Mouse (Mus musculus) liver, embryonic 11.5 days (tissue): Measurements from ENCODE around the gene Slc6a6. TPM values are rescaled to one million over a fixed set of nuclear protein-coding genes. Genes with fewer than 3 reads are reported as not detected.

Experiments
- ATAC-seq: fragments of 200-750 bp; cut with Nextera tagmentation; replicated peaks from 2 replicates; pipeline ENCODE4 v1.8.0; 2017; ENCODE audit warnings: moderate number of reproducible peaks, mild to moderate bottlenecking, moderate TSS enrichment, moderate library complexity; ENCODE audit not compliant: low FRiP score
- DNase-seq: peaks from one replicate; pipeline ENCODE4 v3.0.0-alpha.2; 2017; ENCODE audit warnings: low spot score
- H3K27ac ChIP-seq: fragments of 300-500 bp; sonication (generic); 2 replicates; pipeline ENCODE4 v1.5.1; 2014; ENCODE audit warnings: mild to moderate bottlenecking, low read depth, low read length, control low read depth
- H3K27me3 ChIP-seq: fragments of 300-500 bp; sonication (generic); replicated peaks from 2 replicates; pipeline ENCODE4 v1.6.1; 2014; ENCODE audit warnings: low read length, mixed read lengths; ENCODE audit not compliant: control insufficient read depth, insufficient read depth
- H3K36me3 ChIP-seq: fragments of 300-500 bp; sonication (generic); 2 replicates; pipeline ENCODE4 v1.6.1; 2014; ENCODE audit warnings: mild to moderate bottlenecking, low read length, moderate library complexity, mixed read lengths; ENCODE audit not compliant: control insufficient read depth, insufficient read depth
- H3K4me1 ChIP-seq: fragments of 300-500 bp; sonication (generic); replicated peaks from 2 replicates; pipeline ENCODE4 v1.6.1; 2014; ENCODE audit warnings: low read length, mixed read lengths; ENCODE audit not compliant: control insufficient read depth, insufficient read depth
- H3K4me2 ChIP-seq: fragments of 300-500 bp; sonication (generic); 2 replicates; pipeline ENCODE4 v1.6.1; 2014; ENCODE audit warnings: mild to moderate bottlenecking, control low read depth, moderate library complexity
- H3K4me3 ChIP-seq: fragments of 300-500 bp; sonication (generic); 2 replicates; pipeline ENCODE4 v1.5.1; 2014; ENCODE audit warnings: low read depth, low read length, control low read depth
- H3K9ac ChIP-seq: fragments of 300-500 bp; sonication (generic); 2 replicates; pipeline ENCODE4 v1.6.1; 2014; ENCODE audit warnings: low read depth, low read length, control low read depth
- H3K9me3 ChIP-seq: fragments of 300-500 bp; sonication (generic); 2 replicates; pipeline ENCODE4 v1.6.1; 2016; ENCODE audit warnings: low read length, inconsistent platforms, mixed read lengths; ENCODE audit not compliant: control insufficient read depth
- WGBS: fragments of 180-500 bp; shearing (Covaris S2); extraction: QIAGEN DNeasy Blood & Tissue Kit; methylation state at CpG from one replicate; pipeline ENCODE4 v1.1.7; 2014; 5-methylcytosine and 5-hydroxymethylcytosine counted together
- polyA plus RNA-seq: library from polyadenylated mRNA; unstranded; fragments of >200 nt; fragmentation: Nextera tagmentation; extraction: Ambion mirVana; gene quantifications from 2 replicates; pipeline ENCODE4 v1.2.1, GENCODE M21; 2014

Slc6a6 gene
- polyA plus RNA-seq, 1 experiment from 2014 or later: 33.2 TPM

DNA sequence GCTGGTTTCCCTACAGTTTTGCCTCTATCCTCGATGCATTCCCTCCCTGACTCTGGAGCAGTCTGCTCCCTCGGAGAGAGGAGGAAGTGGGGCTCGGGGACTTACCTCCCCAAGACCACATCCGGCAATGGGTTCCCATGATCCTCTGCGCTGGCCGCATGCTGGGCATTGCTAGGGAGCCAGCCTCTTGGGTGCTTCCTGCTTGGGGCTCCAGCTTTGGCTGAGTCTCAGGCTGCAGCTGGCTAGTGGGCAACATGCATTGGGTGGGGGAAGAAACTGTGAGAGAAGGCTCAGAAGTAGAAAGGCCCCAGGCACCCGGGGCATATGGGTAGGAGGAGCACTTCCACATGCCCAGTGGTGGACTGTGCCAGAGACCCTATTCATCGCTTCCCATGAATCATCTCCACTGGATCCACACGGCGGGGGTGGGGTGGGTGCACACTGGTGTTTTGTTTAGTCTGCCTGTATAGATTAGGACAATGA is 4.7 kb upstream of the Slc6a6 start:
- Histone ChIP-seq H3K27me3 (no peaks in the 10 kb centered on the region), H3K4me3 (peak overlapping the region; percentile 34), H3K4me2 (peak overlapping the region; percentile 55), H3K9ac (peak overlapping the region; percentile 58), H3K4me1 (peaks cover 17% of the 10 kb centered on the region), H3K9me3 (no peaks in the 10 kb centered on the region), H3K27ac (peak overlapping the region; percentile 57), H3K36me3 (no peaks in the 10 kb centered on the region)
- 47% methylated on average over 10 of the region's 10 CpGs for WGBS
- no peak for DNase-seq
- ATAC-seq: no peak

DNA sequence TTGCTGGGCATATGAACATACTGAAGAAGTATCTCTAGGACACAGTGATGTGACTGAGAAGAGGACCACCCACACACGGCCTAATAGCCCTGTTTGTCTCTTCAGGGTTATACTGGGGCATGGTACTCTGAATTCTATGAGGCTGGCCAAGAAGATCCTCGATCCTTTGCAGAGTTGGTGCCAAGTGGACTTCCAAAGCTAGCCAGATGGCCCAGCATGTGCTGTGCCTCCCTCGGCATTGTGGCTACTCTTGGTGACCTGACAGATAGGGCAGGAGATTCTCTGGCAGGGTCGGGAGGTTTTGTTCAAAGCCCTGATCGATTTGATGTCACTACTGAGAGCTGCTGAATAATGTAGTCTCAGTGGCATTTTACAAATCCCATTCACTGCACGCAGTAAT is 4.1 kb upstream of the Slc6a6 start:
- Histone ChIP-seq H3K4me2 (no peak overlapping the region), H3K4me1 (peaks cover 18% of the 10 kb centered on the region), H3K36me3 (no peaks in the 10 kb centered on the region), H3K9ac (no peak overlapping the region), H3K9me3 (no peaks in the 10 kb centered on the region), H3K27me3 (no peaks in the 10 kb centered on the region), H3K4me3 (no peak overlapping the region), H3K27ac (no peak overlapping the region)
- WGBS: 75% methylated on average over 6 of the region's 6 CpGs
- ATAC-seq: no peak
- DNase-seq: no peak

DNA sequence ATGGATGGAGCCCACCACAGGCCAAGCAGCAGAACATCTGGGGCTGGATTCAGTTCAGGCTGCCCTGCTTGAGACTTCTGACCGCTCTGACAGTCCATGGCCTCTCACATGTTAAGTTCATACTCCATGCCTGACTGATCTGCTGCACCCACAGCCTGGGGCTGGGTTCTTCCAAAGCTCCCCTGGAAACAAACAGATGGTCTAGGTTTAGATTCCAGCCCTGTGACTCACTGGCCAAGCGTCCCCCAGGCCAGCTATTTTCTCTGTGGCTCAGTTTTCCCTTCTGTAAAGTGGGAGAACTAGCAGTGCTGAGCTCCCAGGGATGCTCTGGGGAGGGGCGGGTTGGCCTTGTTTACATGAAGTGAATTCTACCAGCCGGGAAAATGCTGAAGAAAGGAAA is 2.0 kb upstream of the Slc6a6 start:
- no peak overlapping the region for H3K9ac ChIP-seq
- peaks cover 37% of the 10 kb centered on the region for H3K4me1 ChIP-seq
- H3K4me2 ChIP-seq: no peak overlapping the region
- DNase-seq: no peak
- H3K36me3 ChIP-seq: no peaks in the 10 kb centered on the region
- no peak overlapping the region for H3K4me3 ChIP-seq
- WGBS: 81% methylated on average over 4 of the region's 4 CpGs
- H3K27ac ChIP-seq: no peak overlapping the region
- H3K9me3 ChIP-seq: no peaks in the 10 kb centered on the region
- no peak for ATAC-seq
- H3K27me3 ChIP-seq: no peaks in the 10 kb centered on the region

DNA sequence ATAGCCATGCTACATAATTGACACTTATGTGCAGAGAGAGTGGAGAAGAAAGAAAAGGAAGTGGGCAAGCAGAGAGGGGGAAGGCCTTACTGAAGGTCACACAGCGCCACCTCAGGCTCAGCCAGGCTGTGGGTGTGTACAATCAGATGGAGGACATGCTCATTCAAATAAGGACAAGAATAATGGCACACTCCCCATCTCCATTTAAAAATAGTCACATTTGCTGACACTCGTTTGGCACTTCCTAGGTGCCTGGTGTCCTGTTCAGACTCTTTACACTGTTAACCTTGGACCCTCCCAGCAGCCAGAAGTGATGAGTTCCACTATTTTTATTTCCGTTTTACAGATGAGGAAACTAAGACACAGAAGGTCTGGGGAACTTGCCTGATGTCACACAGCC is 732 bp upstream of the Slc6a6 start:
- 22% methylated on average over 3 of the region's 3 CpGs for WGBS
- ATAC-seq (peak; percentile 39), DNase-seq (no peak)
- Histone ChIP-seq H3K27ac (peak overlapping the region; percentile 92), H3K36me3 (no peaks in the 10 kb centered on the region), H3K9ac (peak overlapping the region; percentile 94), H3K9me3 (no peaks in the 10 kb centered on the region), H3K27me3 (no peaks in the 10 kb centered on the region), H3K4me3 (peak overlapping the region; percentile 93), H3K4me2 (peak overlapping the region; percentile 98), H3K4me1 (peaks cover 38% of the 10 kb centered on the region)

DNA sequence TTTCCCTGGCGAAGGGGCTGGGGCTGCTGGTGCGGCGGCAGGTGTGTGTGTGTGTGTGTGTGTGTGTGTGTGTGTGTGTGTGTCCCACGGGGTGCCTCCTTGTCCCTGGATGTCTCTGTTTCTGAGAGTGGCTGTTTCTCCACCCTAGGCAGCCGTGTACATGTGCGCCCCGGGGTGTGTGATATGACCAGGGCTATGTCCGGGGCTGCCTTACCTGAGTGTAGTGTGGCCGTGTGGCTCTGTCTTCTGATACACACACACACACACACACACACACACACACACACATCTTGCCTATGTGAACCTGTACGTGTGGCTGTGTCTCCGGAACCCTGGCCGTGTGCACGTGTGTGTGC is 599 bp downstream of the Slc6a6 start:
- H3K9ac ChIP-seq: peak overlapping the region; percentile 94
- peak overlapping the region; percentile 93 for H3K4me3 ChIP-seq
- peak overlapping the region; percentile 92 for H3K27ac ChIP-seq
- H3K9me3 ChIP-seq: no peaks in the 10 kb centered on the region
- WGBS: 3% methylated on average over 13 of the region's 13 CpGs
- ATAC-seq (peak; percentile 37), DNase-seq (peak; percentile 59)
- peaks cover 34% of the 10 kb centered on the region for H3K4me1 ChIP-seq
- H3K27me3 ChIP-seq: no peaks in the 10 kb centered on the region
- H3K4me2 ChIP-seq: peak overlapping the region; percentile 98
- H3K36me3 ChIP-seq: no peaks in the 10 kb centered on the region

DNA sequence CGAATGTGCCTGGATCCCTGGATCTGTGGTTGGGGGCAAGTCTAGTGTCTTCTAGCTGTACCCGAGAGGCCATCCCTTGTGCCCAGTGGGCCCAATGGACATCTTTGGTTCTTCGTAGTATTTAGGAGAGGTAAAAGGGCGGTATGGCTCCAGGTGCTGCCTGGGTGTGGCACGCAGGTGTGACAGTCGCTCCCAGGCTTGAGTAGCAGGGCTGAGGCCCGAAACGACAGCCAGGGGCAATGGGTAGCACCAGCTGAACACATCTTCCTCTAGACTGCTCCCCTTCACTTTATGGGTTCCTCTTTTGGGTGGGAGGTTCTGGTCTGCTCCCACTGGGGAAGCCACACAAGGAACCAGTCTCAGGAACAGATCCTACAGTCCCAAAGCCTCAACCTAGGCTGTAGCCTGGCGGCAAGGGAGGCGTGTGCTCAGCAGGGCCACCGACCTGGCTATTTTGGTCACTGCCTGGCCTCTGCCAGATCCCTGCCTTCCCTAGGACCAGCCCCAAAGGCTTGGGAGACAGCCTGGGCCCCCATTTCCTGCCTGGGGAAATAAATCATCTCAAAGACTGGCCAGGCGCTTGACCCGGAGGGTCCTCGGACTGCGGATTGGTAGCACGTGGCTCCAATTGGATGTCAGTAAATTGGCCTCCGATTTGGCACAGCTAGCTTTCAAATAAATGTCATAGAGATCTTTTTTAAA is 1.1 kb downstream of the Slc6a6 start:
- Histone ChIP-seq H3K9ac (peak overlapping the region; percentile 94), H3K4me2 (peak overlapping the region; percentile 98), H3K4me3 (peak overlapping the region; percentile 93), H3K9me3 (no peaks in the 10 kb centered on the region), H3K27me3 (no peaks in the 10 kb centered on the region), H3K36me3 (no peaks in the 10 kb centered on the region), H3K27ac (peak overlapping the region; percentile 92), H3K4me1 (peaks cover 36% of the 10 kb centered on the region)
- ATAC-seq (peak; percentile 5), DNase-seq (no peak)
- 11% methylated on average over 17 of the region's 17 CpGs for WGBS

DNA sequence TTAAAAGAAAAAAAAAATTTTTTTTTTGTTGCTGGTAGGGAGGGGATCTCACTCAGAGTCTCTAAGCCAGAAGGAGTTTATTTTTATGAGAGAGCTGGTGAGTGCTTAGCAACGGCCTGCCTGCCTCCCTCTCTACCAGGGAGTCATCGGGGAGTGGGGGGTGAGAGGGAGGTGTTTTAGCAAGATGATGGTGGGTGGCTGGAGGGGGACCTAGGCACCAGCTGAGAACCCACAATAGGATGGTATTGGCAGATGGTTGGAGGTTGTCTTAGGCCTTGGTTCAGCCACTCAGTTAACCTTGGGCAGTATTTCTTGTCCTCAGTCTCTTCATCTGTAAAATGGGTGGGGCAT is 1.7 kb downstream of the Slc6a6 start:
- Histone ChIP-seq H3K9ac (no peak overlapping the region), H3K9me3 (no peaks in the 10 kb centered on the region), H3K27ac (no peak overlapping the region), H3K4me3 (peak overlapping the region; percentile 93), H3K36me3 (0 out of 2 replicates have a peak, but pooled peaks cover 2% of the 10 kb centered on the region), H3K4me1 (peaks cover 41% of the 10 kb centered on the region), H3K27me3 (no peaks in the 10 kb centered on the region), H3K4me2 (peak overlapping the region; percentile 98)
- 26% methylated on average over 2 of the region's 2 CpGs for WGBS
- ATAC-seq (no peak), DNase-seq (no peak)

DNA sequence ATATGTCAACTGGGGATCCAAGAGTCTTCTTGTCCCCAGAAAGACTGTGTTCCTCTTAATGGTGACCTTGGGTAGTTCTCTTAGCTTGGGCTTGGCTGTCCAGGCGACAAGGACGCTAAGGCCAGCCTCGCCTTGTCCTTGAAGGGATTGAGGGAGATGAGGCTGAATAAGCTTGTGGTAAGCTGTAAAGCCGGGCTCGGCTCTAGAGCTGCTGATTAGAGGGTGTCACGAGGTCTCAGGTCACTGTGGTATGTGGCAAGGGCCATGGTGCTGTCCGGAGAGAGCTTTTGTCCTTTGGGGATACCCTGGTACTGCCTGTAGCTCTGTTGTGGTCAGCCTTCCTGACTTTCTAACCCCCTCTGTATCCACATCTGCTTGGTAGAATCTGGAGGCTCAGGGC is 2.0 kb downstream of the Slc6a6 start:
- Histone ChIP-seq H3K36me3 (0 out of 2 replicates have a peak, but pooled peaks cover 4% of the 10 kb centered on the region), H3K27ac (0 out of 2 replicates have a peak overlapping the region, but pooled peaks have one; percentile 16)
- WGBS: 48% methylated on average over 7 of the region's 7 CpGs

DNA sequence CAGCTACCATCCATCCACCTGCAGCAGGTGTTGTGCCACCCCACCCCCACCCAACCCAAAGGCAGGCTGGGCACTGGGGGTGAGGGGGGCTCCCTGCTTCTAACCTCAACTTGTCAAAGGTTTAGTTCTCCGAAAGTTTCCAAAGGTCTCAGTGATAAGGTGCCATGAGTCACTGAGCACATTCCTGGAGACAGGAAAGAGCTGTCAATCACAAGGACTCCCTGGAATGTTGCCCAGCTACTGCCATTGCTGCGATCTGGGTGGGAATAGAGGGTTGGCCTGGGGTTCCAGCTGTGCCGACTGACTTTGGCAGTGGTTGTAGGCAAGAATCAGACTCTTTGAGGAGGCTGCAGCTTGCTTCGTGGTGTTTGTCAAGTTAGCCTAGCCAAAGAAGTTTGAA is 2.7 kb downstream of the Slc6a6 start:
- DNase-seq (no peak), ATAC-seq (no peak)
- H3K27ac ChIP-seq: no peak overlapping the region
- H3K4me2 ChIP-seq: peak overlapping the region; percentile 98
- no peaks in the 10 kb centered on the region for H3K9me3 ChIP-seq
- 46% methylated on average over 4 of the region's 4 CpGs for WGBS
- no peaks in the 10 kb centered on the region for H3K27me3 ChIP-seq
- H3K36me3 ChIP-seq: 0 out of 2 replicates have a peak, but pooled peaks cover 4% of the 10 kb centered on the region
- H3K9ac ChIP-seq: no peak overlapping the region
- H3K4me3 ChIP-seq: no peak overlapping the region
- peaks cover 44% of the 10 kb centered on the region for H3K4me1 ChIP-seq

More for the DNA sequence above, 2.0 kb downstream of the Slc6a6 start:
- Histone ChIP-seq H3K9me3 (no peaks in the 10 kb centered on the region), H3K27me3 (no peaks in the 10 kb centered on the region), H3K4me1 (peaks cover 43% of the 10 kb centered on the region), H3K4me3 (peak overlapping the region; percentile 93; the same call in 1 of the 2 replicates), H3K4me2 (peak overlapping the region; percentile 98), H3K9ac (no peak overlapping the region)
- DNase-seq (no peak), ATAC-seq (no peak)
